Mouse (Mus musculus) bone marrow macrophage, adult 2 months (primary cell): ENCODE measurements at regions not wholly inside any gene's neighbourhood (a gene's known extent, or its start where the extent isn't known, plus 50 kb on each side); places are given as distances from the start of the nearest gene placed in this dataset.

Source experiments
- H3K27ac ChIP-seq: 2 replicates; pipeline ENCODE4 v1.5.1; 2012; ENCODE audit warnings: low read depth, low read length; ENCODE audit not compliant: insufficient read depth
- H3K4me1 ChIP-seq: 2 replicates; pipeline ENCODE4 v1.6.1; 2012; ENCODE audit warnings: low read length; ENCODE audit not compliant: control insufficient read depth, insufficient read depth
- H3K4me3 ChIP-seq: 2 replicates; pipeline ENCODE4 v1.5.1; 2012; ENCODE audit warnings: mild to moderate bottlenecking, low read length, moderate library complexity; ENCODE audit not compliant: insufficient read depth
- CTCF ChIP-seq: IDR thresholded peaks from 2 replicates; pipeline ENCODE4 v1.5.1; 2012; ENCODE audit warnings: low read depth, mild to moderate bottlenecking, low read length, moderate library complexity
- POLR2A ChIP-seq: IDR thresholded peaks from 2 replicates; pipeline ENCODE4 v1.6.1; 2012; ENCODE audit warnings: mild to moderate bottlenecking, low read depth, low read length, borderline replicate concordance

GRCm38 (mm10) chr4:56621356-56621755 is 118.5 kb upstream of the Gm26657 start:
- H3K27ac ChIP-seq: no peak overlapping the region
- H3K4me1 ChIP-seq: no peaks in the 10 kb centered on the region
- TF ChIP-seq CTCF (no peak), POLR2A (no peak)
- no peak overlapping the region for H3K4me3 ChIP-seq

GRCm38 (mm10) chr4:56620628-56621027 is 119.2 kb upstream of the Gm26657 start:
- H3K4me1 ChIP-seq: no peaks in the 10 kb centered on the region
- H3K4me3 ChIP-seq: no peak overlapping the region
- H3K27ac ChIP-seq: no peak overlapping the region
- TF ChIP-seq POLR2A (no peak), CTCF (no peak)

- no peak overlapping the region for H3K4me3 ChIP-seq
- TF ChIP-seq CTCF: no peak
- TF ChIP-seq POLR2A: no peak
- H3K4me1 ChIP-seq: no peaks in the 10 kb centered on the region
- H3K27ac ChIP-seq: no peak overlapping the region
Observed at GRCm38 (mm10) chr4:56619803-56620202, 120.1 kb upstream of the Gm26657 start.

GRCm38 (mm10) chr4:56619054-56619453 is 120.8 kb upstream of the Gm26657 start:
- Histone ChIP-seq H3K27ac (no peak overlapping the region), H3K4me3 (no peak overlapping the region), H3K4me1 (no peaks in the 10 kb centered on the region)
- TF ChIP-seq POLR2A (no peak), CTCF (no peak)

GRCm38 (mm10) chr4:56618433-56618832 is 121.4 kb upstream of the Gm26657 start:
- no peak for TF ChIP-seq POLR2A
- no peak for TF ChIP-seq CTCF
- H3K27ac ChIP-seq: no peak overlapping the region
- no peaks in the 10 kb centered on the region for H3K4me1 ChIP-seq
- H3K4me3 ChIP-seq: no peak overlapping the region

GRCm38 (mm10) chr4:56617661-56618360 is 122.1 kb upstream of the Gm26657 start:
- TF ChIP-seq CTCF (no peak), POLR2A (no peak)
- Histone ChIP-seq H3K4me3 (no peak overlapping the region), H3K27ac (no peak overlapping the region), H3K4me1 (no peaks in the 10 kb centered on the region)

- no peak overlapping the region for H3K27ac ChIP-seq
- H3K4me1 ChIP-seq: no peaks in the 10 kb centered on the region
- no peak for TF ChIP-seq POLR2A
- TF ChIP-seq CTCF: no peak
Observed at GRCm38 (mm10) chr4:56612325-56612724, 127.5 kb upstream of the Gm26657 start.

GRCm38 (mm10) chr4:56611751-56612150 is 128.1 kb upstream of the Gm26657 start:
- TF ChIP-seq CTCF (no peak), POLR2A (no peak)
- Histone ChIP-seq H3K4me3 (no peak overlapping the region), H3K4me1 (no peaks in the 10 kb centered on the region), H3K27ac (no peak overlapping the region)

More at GRCm38 (mm10) chr4:56612325-56612724, 127.5 kb upstream of the Gm26657 start:
- H3K4me3 ChIP-seq: no peak overlapping the region

GRCm38 (mm10) chr4:56610273-56610672 is 129.6 kb upstream of the Gm26657 start:
- Histone ChIP-seq H3K4me1 (no peaks in the 10 kb centered on the region), H3K27ac (no peak overlapping the region), H3K4me3 (no peak overlapping the region)
- TF ChIP-seq CTCF (no peak), POLR2A (no peak)

GRCm38 (mm10) chr4:56608701-56609100 is 131.2 kb upstream of the Gm26657 start:
- no peak for TF ChIP-seq POLR2A
- TF ChIP-seq CTCF: no peak

More at GRCm38 (mm10) chr4:56608701-56609100, 131.2 kb upstream of the Gm26657 start:
- no peak overlapping the region for H3K4me3 ChIP-seq
- no peak overlapping the region for H3K27ac ChIP-seq
- no peaks in the 10 kb centered on the region for H3K4me1 ChIP-seq
